Mouse (Mus musculus): Measurements from ENCODE around the gene Hspb7. TPM values are rescaled to one million over a fixed set of nuclear protein-coding genes. Genes with fewer than 3 reads are reported as not detected.

The Hspb7 gene
- total RNA-seq, 1 experiment from 2014 or later, result not detected

DNA sequence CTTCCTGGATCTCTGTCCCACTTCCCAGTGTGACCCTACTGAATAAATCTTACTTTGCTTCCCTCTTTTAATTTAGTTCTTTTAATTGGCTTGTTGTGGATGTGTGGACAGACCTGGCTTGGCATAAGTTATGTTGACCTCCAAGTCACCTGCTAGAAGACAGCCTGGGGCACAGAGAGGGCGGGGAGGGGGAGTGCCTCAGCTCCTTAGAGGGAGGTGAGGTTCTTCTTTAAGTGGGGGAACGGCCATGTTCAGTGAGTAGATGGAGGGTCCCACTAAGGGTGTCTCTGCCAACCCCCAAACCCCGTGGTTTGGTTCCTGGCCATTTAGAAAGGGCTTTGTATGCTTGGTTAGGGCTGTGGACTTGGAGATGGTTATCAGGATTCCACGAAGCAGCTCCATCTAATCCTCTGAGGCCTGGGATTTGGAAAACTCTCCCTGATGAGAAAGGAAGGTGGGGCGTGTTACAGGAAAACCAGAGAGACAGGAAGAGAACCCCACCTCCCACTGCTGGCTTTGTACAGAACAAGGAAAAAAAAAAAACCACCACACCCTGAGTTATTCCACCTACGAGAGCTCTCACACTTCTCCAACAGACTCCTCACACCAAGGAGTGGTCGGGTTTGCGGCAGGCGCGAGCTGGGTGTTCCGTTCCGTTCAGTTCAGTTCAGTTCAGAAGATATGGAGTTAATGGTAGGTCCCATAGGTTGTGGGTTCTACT lies 18.7 kb downstream of the Hspb7 start:
- ATAC-seq (ENCODE audit: extremely low read depth, insufficient number of reproducible peaks, low FRiP score, poor library complexity, severe bottlenecking), result no peak

DNA sequence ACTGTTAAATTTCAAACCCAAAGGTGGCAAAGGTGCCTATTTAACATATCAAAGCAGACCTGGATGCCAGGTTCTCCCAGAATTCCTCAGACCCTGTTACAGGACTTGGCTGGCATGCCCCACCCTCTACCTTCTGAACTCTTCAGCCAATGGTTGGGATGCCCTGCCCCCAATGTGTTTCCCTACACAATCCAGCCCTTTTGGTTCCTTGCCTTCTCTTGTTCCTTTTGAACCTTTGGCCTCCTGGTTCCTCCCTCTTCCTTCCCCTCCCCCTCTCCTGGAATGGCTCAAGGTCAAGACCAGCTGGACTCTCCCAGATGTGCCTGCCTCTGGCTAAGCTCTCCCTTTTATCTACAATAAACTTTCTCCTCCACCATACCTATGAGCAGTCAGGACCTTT lies 20.3 kb downstream of the Hspb7 start:
- ATAC-seq (ENCODE audit: extremely low read depth, insufficient number of reproducible peaks, low FRiP score, poor library complexity, severe bottlenecking), result no peak

DNA sequence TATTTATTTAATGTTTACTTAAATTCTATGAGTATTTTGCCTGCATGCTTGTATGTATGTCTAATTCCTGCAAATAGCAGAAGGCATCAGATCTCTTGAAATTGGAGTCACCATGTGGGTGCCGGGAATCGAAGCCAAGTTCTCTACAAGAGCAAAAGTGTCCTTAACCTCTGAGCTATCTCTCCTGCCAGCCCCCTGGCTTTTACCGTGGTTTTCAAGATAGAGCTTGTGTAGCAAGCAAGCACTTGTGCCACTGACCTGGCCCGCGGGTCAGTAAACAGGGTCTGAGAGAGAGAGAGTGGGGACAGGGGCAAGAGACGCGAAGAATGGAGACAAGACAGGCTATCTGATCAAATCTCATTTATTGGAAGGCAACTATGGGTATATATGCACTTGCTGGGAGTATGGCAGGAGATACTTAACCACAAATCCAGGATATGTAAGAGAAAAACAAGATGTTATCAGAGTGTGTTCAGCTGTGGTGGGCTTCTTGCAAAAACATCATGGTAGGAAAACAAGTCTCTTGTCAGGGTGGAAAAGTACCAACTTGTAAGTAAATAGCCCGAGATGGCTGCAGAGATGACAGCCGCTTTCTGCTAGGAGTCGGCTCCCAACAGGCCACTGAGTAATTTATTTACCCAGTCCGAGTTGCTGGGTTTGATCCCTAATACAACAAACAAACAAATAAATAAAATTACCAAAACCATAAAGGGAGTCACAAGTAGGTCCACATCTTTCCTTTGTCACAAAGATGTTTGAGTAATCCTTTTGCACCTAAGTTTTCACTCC lies 23.3 kb downstream of the Hspb7 start:
- no peak for ATAC-seq (ENCODE audit: extremely low read depth, insufficient number of reproducible peaks, low FRiP score, poor library complexity, severe bottlenecking)

DNA sequence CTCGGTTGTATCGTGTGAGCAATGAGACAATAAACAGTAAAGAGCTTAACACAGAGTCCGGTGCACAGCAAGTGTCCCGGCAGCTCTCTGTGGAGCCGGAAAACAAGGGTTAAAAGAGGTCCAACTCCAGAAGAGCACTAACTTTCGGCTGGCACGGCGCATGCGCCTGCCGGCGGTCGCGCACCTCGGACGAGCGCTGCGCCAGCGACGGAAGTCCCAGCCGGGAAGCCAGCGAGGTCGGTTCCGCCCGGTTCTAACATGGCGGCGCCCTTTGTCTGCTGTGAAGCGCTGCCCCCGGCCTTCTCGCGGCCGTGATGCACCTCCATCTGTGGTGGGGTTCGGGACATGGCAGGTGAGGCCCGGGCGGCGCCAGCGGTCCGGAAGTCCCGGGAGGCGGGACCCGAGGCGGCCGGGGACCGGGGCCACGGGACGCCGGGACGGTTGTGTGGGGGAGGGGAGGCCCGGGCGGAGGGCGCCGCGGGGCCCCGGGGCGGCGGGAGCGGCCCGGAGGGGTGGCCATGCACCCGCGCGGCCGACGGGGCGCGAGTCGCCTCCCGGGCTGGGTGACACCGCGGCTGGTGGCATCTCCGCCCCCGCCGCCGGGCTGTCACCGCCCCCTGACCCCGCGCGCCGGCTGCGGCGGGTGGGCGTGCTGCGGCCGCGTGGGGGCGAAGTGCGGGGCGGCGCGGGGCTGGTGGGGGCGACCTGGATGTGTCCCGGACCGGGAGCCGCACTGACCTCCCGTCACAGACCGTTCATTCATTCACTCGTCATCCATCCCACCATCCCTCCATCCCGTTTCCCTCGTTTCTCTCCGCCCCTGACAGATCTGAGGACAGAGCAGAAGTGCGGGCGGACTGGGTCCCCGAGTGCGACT lies 24.1 kb downstream of the Hspb7 start, which contains the start of gene Zbtb17:
Zbtb17 (plus strand) TSS at position 204 of the 877 bp plus-strand sequence.
- peak; percentile 94 for ATAC-seq (ENCODE audit: extremely low read depth, insufficient number of reproducible peaks, low FRiP score, poor library complexity, severe bottlenecking)

DNA sequence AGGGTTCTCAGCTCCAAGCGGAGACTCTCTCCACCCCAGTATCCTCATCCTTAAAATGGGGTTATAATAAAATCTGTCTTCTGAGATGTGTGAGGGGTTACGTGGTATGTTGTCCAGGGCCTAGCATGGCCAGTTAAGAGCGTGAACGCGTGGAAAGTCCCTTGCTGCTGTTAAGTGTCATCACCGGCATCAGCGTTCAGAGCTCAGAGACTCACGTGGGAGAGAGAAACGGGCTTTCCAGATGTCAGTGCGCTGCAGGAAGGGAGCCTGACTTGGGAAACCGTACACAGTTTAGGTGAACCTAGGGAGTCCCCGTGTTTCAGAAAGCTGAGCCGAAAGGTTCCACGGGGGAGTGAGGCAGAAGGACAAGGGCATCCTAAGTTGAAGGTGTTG lies 24.7 kb downstream of the Hspb7 start:
- ATAC-seq (ENCODE audit: extremely low read depth, insufficient number of reproducible peaks, low FRiP score, poor library complexity, severe bottlenecking), result no peak

DNA sequence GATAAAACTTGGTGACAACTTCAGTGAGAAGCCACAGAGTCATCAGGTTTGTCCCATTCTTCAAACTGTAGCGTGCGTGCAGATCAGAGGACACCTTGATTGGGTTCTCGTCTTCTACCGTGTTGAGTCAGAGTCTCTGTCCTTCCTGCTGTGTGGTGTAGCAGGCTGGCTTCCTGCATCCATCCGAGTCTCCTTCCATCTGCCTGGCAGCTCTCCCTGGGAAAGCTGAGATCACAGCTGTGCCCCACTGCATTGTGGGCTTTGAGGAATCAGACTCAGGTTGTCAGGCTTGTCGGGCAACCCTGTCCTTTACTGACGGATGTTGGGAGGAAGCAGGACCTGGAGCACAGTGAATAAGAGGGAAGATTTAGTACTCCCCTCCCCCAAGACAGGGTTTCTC lies 25.6 kb downstream of the Hspb7 start:
- no peak for ATAC-seq (ENCODE audit: extremely low read depth, insufficient number of reproducible peaks, low FRiP score, poor library complexity, severe bottlenecking)

DNA sequence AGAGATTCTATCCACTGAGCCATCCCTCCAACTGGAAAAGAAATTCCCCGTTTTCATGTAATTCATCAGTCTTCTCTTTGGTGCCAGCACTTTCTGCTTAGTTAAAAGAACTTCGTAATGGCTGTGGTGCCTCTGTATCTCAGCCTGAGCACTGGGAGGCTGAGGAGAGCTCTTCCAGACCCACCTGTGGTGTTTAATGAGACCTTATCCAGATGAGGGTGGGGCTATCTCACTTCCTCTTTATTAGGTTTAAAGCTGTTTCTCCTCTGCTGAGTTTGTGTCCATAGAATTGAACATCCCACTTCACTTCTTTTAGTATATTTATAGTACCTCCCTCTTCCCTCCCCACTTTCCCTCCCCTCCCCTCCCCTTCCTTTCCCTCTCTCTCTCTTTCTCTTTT lies 30.7 kb downstream of the Hspb7 start:
- ATAC-seq (ENCODE audit: extremely low read depth, insufficient number of reproducible peaks, low FRiP score, poor library complexity, severe bottlenecking), result no peak

DNA sequence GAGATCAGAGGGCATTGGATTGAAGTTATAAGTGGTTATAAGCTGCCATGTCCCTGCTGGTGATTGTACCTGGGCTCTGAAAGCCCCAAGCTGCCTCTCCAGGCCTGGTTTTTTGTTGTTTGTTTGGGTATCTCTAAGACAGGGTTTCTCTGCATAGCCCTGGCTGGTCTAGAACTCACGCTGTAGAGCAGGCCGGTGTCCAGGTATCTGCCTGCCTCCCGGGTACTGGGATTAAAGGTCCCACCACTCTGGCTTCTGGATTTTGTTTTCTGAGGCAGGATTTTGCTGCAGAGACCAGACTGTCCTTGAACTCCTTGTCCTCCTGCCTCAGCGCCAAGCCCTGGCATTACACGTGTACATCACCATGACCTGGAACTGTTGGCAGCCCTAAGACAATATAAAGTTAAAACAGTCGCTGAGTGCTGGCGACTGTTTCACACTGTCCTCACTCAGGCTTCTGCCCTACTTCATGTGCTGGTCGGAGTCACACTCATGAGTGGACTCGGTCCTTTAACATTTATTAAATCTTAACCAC lies 31.4 kb downstream of the Hspb7 start:
- ATAC-seq (ENCODE audit: extremely low read depth, insufficient number of reproducible peaks, low FRiP score, poor library complexity, severe bottlenecking), result no peak

DNA sequence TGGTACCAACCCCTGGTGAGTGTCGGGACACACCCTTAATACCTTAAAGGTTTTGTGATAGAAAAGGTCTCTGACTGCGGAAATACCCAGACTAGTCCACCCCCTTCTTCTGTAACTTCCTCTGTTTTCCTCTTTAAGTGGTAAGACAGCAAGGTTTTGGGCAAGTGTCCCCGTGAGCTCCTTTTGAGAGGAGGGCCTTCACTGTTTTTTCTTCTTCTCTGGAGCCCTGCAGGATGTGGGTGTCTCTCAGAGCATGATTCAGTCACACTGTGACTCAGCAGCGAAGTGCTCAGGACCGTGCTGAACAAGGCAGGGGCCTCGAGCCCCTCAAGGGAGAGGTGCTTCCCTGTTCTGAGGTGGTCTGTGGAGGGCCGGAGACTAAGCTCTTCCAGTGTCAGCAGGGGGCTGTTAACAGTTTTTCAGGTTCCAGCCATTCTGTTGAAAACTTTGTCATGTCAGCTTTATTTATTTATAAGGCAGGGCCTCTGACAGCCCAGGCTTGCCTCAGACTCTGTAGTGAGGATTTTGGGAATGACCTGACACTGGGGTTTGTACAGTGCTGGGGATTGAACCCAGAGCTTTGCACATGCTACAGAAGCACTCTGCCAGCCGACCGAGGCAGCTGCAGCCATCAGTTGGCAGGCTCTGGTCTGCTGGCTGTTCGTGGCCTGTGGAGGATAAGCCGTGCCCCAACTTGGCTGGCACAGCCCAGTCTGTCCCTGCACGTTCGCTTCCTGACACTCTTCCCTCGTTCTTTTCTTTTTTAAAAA lies 34.2 kb downstream of the Hspb7 start:
- peak; percentile 47; the same call in 1 of the 2 replicates for ATAC-seq (ENCODE audit: extremely low read depth, insufficient number of reproducible peaks, low FRiP score, poor library complexity, severe bottlenecking)

DNA sequence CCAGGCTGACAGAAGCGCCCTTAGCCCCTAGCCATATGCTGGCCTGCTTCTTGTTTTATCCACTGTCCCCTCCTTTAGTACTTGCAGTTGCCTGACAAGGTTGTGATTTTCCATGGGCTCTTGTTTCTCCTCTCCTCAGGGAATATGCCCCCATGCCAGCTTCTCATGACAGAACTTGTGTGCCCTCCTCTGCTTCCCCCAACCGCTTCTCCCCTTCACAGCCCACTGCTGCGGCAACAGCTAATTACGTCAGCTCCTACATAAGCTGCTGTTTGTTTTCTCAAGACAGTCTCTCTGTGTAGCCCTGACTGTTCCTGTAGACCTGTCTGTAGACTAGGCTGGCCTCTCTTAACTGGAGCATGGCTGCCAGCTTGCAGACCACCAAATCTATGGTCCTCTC lies 34.9 kb downstream of the Hspb7 start:
- ATAC-seq (ENCODE audit: extremely low read depth, insufficient number of reproducible peaks, low FRiP score, poor library complexity, severe bottlenecking), result no peak

DNA sequence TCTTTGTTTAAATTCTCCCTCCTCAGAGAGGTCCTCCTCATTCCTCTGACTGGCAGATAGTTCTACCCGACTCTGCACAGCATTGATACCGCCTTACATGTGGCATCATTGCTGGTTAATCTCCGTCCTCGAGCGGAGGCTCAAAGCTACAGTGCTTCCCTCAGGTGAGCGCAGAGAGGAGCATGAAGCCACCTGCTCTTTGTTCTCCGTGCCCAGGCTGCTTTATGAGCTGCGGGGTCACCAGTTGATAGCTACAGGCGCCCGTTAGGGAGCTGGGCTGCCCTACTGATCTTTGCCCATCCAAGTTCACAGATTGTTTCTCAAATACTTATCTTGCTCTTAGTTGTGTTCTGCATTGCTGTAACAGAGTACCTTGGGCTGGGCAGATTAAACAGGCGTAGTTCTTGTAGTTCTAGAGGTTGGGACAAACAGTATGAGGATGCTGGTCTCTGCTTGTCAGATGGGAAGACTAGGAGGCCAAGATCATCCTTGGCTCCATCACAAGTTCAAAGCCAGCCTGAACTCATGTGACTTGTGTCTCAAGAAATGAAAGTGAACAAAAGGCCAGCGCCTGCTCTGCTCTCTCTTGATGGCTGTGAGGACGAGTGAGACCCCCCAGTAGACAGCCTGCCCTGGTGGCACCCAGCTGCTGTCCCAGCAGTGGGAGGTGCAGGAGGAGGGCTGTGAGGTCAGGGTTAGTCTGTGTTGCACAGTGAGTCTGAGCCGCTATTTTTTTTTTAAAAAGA lies 35.8 kb downstream of the Hspb7 start:
- ATAC-seq (ENCODE audit: extremely low read depth, insufficient number of reproducible peaks, low FRiP score, poor library complexity, severe bottlenecking), result no peak

DNA sequence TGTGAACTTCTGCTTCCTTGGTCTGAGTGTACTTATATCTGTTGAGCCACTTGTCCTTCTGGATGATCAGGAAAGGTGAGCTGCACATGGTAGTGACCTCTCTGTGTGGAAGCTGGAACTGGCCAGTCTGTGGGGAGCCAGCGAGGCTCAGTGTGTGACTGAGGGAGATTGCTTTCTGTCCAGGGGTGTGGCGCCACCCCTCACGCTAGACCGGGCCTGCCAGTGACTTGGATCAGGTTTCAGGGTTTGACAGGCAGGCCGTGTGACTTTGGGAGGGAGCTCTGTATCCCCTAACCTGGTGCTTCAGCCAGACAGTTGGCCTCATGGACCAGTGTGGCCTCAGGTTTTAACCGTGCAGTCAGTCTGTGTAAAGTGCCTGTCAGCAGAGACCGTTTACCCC lies 37.7 kb downstream of the Hspb7 start:
- no peak for ATAC-seq (ENCODE audit: extremely low read depth, insufficient number of reproducible peaks, low FRiP score, poor library complexity, severe bottlenecking)

DNA sequence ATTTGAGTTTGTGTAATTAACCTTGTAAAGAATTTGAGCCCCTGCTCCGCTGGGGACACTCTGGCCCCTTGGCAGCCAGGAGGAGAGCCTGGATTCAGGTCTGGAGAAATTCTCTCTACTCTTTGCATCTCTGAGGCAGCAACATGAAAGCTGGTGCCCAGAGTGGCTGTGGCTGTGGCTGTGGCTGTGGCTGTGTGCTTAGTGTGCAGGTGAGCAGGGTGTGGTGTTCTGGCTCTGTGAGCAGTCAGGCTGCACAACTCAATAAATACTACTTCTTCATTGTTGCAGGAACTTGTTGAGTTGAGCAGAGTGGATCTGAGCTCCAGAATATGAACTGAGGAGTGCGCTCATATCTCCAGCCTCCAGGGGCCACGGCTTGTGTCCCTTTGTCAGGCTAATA lies 38.3 kb downstream of the Hspb7 start:
- ATAC-seq (ENCODE audit: extremely low read depth, insufficient number of reproducible peaks, low FRiP score, poor library complexity, severe bottlenecking), result no peak

DNA sequence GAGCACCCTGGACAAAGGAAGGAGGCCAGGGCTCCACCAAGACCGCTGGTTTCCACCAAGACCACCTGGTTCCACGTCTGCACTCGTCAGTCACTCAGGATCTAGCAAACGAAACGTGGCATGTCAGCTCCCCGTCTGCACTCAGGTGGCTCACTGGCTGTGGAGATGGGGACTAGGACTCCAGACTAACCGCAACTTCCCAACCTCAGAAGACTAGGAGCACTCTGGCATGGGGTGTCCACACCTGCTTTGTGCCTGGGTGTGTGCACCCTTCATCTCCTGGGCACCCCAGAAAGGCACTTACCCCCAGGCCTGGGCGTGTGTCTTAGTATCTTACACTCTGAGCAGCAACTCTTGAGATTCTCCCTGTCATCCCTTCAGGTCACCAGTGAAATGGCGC lies 39.2 kb downstream of the Hspb7 start:
- no peak for ATAC-seq (ENCODE audit: extremely low read depth, insufficient number of reproducible peaks, low FRiP score, poor library complexity, severe bottlenecking)

DNA sequence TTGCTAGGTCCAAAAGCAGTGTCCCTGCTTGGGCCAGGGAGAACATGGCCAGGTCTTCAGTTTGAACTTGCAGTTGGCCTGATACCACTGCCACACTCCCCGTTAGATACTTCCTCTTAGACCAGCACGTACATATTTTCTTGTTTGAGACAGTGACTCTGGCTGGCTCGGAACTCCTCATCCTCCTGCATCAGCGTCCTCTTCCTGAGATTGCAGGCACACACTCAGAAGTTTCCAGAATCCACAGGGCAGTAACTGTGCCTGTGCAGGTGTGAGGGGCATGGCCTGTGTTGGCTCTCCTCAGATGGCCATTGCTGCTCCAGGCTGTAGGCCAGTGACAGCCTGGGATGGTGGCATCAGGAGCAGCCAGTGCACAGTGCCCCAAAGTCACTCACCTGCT lies 39.9 kb downstream of the Hspb7 start:
- no peak for ATAC-seq (ENCODE audit: extremely low read depth, insufficient number of reproducible peaks, low FRiP score, poor library complexity, severe bottlenecking)

DNA sequence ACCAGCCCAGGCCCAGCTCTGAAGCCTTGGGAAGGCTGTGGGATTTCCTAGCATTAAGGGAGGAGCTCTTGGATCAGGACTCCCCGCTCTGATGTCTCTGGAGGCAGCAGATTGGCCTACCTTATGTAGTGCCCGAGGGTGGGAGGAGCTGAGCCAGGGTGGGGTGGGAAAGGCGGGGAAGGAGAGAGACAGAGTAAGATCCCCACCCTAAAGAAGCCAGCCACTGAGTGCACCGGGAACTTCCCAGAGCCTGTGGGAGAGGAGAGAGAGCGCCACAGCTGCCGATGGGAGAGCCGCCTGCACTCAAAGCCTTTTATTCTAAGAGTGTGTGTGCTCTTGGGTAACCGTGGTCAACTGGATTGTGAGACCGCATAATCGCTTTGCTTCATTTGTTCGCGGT lies 40.5 kb downstream of the Hspb7 start:
- ATAC-seq (ENCODE audit: extremely low read depth, insufficient number of reproducible peaks, low FRiP score, poor library complexity, severe bottlenecking), result no peak

DNA sequence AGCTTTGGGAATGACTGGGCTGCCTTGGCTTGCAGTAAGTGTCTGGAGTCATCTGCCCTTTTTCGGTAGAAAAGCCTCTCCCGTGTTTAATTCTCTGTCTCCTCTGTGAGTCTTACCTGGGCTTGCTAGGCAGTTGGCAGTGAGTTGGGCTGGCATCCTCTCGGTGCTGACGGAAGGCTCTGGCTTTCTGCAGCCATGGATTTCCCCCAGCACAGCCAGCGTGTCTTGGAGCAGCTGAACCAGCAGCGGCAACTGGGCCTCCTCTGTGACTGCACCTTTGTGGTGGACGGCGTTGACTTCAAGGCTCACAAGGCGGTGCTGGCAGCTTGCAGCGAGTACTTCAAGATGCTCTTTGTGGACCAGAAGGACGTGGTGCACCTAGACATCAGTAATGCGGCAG lies 41.0 kb downstream of the Hspb7 start:
- ATAC-seq (ENCODE audit: extremely low read depth, insufficient number of reproducible peaks, low FRiP score, poor library complexity, severe bottlenecking), result no peak

DNA sequence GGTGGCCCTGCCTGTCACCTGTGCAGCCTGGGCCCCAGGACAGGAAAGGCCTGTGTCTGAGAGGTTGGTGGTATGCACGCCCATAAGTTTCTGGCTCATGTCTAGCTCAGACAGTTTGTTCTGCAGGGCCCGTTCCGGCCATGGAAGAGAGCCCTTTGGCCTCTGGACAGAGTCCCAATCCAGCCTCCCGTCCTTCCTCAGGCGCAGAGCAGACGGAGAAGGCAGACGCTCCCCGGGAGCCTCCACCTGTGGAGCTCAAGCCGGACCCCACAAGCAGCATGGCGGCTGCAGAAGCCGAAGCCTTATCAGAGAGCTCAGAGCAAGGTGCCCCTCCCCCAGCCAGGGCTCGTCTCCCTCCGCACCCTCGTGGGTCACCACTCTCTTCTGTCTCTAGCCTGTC lies 42.9 kb downstream of the Hspb7 start:
- no peak for ATAC-seq (ENCODE audit: extremely low read depth, insufficient number of reproducible peaks, low FRiP score, poor library complexity, severe bottlenecking)
